Mouse (Mus musculus): ENCODE measurements at regions not wholly inside any gene's neighbourhood (a gene's known extent, or its start where the extent isn't known, plus 50 kb on each side); places are given as distances from the start of the nearest gene placed in this dataset.

DNA sequence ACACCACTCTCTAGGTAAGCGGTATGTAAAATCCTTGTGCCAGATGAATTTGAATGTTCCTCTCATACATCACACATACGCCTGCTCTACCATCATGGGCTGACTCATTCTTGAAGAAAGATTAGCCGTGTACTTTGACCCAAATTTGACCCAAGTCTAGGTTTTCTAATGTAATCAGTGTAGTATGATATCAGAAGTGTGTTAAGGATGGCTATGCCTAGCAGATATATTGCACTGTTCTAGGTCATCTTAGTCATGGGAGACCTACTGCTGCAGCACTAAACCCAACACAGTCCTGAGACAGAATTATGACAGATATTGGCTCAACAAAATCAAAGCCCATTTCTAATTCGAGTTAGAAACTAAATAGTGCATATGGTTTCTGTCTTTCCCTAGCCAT is 255.1 kb downstream of the Fam49a start:
- no peak for DNase-seq (ENCODE audit: low read depth, low spot score)

DNA sequence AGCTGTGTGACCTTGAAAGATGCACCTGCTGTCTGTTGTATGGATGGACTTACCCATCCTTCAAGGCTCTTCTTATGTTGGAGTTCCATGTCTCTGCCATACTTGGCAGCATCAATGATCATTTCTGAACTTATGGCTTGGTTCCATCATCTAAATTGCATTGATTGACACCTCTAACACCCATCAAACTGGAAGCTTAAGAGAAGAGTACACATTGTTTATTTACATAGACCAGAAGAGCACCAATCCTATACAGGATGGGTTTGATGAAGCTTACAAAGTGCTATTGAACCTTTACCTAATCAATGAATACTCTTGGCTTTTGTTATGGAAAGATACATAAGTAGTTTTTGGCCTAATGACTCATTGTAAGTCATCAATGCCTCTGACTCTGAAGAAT is 248.8 kb downstream of the Fam49a start:
- no peak for DNase-seq (ENCODE audit: low read depth, low spot score)

DNA sequence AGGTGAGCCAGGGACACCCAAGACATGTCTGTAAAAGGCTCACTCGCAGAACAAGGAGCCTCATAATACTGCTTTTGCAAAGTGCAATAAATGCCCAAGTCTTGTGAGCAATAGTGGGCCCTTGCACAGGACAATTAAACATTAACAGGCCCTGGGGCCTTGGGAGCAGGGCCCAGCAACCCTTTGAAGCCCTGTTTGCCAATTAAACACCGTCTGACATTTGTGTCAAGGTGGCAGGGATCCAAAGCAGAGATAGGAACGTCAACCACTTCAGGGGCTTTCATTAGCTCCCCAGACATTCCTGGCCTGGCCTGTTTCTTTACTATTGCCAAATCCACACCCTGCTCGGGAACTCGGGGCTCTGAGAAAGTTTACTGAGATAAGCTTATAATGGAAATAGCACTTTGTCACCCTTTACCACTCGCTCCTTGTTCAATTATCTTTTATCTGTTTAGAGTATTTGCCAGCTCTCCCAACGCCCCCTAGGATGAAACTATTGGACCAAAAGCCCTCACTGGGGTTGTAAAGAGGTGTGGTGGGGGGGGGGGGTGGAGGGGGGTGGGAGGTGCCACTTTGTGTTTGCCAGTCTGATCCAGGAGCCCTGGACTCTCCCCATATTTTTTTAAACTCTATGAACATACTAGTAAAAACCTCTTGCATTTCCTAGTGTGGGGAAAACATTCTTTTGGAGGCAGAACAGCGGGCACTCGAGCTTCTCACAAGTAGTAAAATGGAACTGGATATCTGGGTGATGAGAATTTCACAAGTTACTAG is 247.4 kb downstream of the Fam49a start:
- DNase-seq (ENCODE audit: low read depth, low spot score), result no peak

DNA sequence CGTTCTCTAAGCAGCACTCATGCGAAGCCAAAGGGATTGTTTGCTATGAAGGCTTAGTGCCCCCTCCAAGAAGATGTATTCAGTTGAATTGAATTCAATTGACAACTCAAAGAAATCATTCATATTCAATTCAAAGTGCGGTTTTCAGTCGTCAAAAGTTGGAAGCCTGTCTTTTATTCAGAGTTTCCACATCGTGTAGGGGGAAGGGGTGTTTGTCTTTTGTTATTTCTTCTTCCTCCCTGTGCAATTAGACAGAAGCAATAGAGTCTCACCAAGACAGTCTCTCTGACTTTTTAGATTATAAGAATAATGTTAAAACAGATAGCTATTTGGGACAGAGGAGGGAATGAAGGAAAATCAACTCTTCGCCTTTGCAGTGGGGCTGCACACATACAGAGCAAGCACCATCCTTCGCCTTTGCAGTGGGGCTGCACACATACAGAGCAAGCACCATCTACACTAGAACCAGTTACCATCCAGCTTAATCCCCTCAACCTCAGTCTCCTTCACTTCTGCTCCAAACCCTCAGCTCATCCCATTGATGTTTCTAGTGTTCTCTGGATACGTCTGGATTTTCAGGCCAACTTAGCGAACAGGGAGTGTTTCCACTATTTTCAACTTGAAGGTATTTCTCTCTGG is 246.7 kb downstream of the Fam49a start:
- DNase-seq (ENCODE audit: low read depth, low spot score), result no peak

DNA sequence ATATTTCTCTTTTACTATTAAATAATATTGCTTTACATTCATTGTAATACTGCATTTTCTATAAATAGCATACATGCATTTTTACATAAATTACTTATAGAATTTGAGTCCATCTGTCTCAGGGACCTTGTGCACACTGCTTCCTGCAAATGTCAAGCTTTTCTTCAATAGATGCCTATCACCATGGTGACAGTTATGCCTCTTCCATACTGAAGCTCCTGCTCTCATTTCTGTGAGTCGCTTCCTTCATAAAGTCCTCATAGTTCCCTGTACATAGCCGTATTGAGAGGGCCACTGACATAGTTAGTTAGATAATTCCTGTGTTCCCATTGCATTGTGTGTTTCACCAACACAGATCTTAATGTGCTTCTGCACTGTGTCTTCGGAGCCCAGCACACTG is 244.7 kb downstream of the Fam49a start:
- no peak for DNase-seq (ENCODE audit: low read depth, low spot score)

DNA sequence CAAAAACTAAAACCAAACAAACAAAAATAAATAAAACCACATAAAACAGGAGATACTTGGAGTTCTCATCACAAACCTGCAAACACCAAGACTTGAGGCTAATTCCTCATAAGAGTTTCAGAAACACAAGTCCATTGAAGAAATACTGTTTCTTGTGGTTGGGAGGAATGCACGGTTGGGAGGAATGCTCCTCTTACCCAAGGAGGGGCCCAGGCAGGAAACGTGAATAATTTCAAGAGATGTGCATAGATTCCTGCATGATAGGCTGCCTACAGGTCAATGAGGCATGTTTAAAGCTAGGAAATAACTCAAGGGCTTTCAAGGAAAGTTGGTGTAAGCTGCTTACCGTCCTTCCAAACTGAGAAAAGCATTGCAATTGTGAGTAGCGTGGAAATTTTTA is 243.7 kb downstream of the Fam49a start:
- DNase-seq (ENCODE audit: low read depth, low spot score), result no peak

DNA sequence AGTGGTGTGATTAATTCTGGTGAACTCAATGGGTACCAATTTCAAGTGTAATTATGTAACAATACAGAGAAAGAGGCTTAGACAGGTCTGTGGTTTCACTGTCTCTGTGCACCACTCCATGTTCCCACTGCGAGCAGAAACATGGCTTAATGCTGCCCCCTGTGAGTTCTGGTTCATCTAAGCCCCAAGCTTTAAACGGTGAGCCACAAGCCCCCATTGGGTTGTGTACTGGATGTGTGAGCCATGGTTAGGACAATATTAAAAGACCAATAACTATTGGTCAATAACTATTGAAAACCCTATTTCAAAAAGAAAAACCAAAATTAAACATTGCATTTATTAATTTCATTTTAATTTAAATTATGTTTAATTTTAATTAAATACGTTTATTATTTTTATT is 238.0 kb downstream of the Fam49a start:
- DNase-seq (ENCODE audit: low read depth, low spot score), result no peak

DNA sequence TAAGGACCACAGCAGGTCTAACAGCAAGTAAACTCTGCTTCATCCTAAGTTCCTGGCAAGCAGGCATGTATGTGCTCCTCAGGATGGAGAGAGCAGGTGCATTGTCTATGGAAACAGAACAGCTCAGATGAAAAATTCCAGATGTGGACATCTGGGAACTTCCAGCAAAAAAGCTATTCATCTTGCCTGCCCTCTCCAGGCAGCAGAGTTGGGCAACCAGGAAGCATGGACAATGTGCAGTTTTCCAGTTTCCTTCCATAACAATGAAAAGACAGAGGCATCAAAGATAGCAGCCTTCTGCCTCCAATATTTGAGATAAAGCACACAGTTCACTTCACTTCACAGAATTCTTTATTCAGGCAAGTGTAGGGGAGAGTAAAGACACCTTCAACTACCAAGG is 236.7 kb downstream of the Fam49a start:
- DNase-seq (ENCODE audit: low read depth, low spot score), result no peak

DNA sequence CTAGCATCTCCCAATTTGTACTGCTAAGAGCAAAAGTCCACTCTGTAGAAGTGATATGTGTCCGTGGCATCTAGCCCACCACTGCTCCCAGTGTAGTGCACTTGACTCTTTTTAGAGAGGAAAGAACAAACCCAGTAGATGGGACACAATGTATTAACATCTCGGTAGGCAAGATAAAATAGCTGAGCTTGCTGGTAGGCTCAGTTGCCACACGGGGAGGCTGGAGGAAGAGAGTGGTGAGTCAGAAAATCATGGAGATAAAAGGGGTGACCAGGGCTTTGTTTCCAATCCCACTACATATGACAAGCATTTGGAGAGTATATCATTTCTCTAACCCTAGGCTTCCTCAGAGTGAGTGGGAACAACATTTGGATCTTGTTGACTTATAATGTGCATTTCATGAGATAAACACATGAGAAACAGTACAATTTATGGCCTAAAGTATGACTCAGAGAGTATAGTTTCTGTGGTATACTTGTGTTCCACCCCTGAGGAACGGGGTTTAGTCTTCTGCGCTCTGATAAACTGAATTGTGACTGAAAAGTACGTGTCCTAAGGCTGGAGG is 235.4 kb downstream of the Fam49a start:
- DNase-seq (ENCODE audit: low read depth, low spot score), result no peak

DNA sequence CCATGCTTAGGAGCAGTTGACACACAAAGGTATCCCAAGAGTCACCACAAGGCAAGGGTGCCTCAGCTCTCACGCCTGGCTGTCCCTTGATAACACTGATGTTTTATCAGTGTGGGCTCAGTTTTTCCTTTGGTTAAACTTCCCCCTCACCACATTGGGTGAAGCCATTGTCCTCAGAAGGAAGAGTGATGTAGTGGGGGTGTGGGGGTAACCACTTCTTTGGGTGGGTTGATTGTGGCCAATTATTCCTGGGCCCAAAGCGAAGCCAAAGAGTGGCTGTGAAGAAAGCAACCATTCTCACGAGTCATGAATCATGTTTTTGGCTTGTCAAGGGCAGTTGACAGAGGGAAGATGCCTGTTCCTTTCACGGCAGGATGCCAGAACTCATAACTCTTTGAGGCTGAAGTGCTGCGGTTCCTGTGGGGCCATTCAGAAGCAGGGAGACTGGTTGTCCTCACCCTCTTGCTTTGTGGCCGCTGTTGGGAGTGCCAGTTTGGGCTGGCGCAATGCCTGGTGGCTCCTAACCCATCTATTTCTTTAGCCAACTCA is 234.7 kb downstream of the Fam49a start:
- no peak for DNase-seq (ENCODE audit: low read depth, low spot score)

DNA sequence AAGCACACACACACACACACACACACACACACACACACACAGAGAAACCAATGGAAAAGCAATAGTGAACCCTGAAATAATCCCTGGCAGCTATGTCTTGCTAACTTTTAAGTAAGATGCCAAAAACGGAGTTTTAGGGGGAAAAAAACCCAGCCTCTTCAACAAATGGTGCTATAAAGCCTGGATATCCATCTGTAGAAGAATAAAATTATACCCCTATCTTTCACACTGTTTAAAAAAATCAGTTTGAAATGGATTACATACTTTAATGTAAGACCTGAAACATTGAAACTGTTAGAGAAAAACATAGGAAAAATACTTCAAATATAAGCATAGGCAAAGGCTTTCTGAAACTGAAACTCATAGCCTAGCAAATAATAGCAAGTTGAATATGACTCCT is 228.2 kb downstream of the Fam49a start:
- DNase-seq (ENCODE audit: low read depth, low spot score), result no peak

DNA sequence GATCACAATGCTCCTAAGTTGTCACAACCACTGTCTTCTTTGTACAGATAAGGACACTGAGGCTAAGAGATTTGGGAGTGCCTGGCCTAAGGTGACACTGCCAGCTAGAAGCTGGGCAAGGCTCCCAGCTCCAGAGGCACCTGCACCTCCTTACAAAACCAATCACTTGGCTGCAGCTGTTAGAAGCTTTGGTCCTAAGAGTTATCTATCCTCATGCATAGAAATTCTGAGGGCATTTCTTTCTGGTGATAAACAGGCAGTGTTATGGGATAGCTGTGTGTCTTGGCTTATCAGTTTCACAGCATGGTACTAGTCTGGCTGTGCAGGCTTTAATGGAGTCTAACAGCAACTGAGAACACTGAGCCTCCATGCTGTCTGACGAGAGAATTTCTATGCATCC is 226.2 kb downstream of the Fam49a start:
- DNase-seq (ENCODE audit: low read depth, low spot score), result no peak

DNA sequence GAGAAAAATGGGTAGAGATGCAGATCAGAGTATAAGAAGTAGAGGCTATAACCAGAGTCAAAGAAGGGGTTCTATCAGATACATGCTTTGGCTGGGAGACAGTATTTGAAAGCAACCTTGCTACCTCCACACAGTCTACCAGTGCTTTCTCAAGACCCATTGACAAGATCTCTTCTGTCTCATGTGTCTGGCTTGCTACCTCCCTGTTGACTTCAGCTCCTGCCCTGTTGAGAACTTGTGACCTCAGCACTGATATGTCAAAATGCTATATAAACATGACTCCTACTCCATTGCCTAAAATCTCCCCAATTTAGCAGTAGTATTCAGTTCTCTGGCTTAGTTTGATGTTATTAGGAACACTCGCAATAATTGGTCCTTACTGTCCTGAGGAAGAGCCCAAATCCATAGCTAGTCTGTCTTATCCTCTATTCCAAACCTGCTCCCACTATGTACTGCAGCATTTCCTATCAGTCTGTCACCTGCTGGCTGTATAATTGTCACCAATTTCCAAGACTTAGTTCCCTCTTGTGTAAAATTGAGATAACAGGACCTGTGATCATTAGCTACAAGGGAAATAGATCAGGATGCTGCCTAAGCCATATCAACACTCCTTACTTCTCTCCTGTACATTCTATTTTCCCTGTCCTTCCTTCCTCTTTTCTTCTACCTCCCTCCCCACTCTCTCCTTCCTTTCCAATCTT is 224.9 kb downstream of the Fam49a start:
- no peak for DNase-seq (ENCODE audit: low read depth, low spot score)

DNA sequence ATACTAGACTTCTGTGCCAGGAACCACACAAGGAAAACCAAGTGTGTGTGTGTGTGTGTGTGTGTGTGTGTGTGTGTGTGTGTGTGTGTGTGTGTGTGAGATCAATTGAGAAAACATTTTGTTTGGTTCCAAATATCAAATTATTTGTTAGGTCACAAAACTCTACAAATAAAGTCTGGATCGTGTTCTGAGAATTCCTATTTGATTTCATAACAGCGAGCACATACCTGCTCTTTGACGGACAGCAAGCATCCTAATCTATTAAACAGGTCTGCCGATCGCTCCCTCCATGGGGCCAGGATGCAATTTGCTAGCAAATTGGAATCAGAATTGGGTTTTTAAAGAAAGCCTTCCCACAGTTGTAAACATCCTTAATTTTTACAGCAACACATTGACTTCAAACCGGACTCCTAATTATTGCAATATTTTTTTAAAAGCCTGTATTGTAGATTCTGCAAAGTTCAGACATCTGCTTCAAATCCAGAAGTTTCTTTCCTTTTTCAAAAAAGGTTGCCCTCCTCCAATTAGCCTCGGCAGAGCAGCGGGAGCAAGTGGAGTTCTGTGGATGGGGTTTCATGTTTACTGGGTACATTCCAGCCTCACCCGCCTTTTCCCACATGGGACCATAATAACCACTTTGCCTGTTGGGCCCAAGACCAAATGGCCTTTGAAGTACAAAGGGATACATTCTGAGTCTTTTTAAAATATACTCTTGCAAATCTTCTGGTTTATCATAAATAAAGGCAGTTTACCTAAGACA is 223.2 kb downstream of the Fam49a start:
- no peak for DNase-seq (ENCODE audit: low read depth, low spot score)

DNA sequence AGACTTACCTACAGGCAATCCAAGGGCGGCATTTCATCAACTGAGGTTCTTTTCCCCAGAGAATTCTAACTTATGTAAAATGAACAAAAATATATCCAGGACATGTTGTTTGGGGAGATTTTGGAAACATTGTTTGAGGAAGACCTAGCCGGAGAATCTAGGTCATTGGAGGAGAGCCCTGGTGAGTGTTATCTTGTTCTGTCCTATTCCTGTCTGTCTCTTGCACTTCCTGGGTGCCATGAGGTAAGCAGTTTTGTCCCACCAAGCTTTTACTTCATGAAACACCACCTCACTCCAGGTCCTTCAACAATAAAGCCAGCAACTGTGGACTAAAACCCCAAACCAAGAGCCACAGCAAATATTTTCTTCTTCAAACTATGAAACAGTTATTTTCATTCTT is 218.5 kb downstream of the Fam49a start:
- no peak for DNase-seq (ENCODE audit: low read depth, low spot score)

DNA sequence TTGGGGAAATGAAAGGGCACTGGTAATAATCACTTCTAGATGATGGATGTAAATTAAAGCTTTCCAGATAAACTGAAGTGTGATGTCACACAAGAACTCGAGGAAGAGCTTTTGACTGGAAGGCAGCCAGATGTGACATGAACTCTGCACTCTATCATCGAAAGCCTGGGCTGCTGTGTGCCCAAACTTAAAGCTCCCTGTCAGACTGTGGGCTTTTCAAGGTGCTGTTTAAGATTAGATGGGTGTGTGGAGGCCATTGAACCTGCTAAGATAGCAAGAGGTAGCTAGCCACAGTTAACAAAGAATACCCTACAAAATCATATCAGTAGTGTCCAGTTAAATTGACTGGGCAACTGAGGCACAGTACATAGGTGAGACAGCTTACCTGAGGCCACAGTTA is 190.1 kb downstream of the Fam49a start:
- DNase-seq (ENCODE audit: low read depth, low spot score), result no peak

DNA sequence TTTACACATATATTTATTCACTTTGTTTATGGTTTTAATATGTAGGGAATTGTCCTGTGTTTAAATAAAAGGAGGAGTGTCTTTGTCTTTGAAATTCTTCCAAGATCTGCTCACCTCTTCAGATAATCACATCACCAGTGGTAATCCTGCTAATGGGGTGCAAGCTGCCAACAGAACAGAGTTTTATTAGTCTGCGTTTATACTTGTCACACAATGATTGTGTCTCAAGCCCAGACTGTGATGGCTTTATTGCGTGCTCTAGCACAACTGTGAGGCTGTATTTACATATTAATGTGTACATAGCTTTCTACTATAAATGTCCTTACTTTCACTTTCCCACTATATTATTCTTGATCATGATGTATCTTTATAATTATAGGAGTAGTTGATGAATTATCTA is 184.8 kb downstream of the Fam49a start:
- no peak for DNase-seq (ENCODE audit: low read depth, low spot score)

DNA sequence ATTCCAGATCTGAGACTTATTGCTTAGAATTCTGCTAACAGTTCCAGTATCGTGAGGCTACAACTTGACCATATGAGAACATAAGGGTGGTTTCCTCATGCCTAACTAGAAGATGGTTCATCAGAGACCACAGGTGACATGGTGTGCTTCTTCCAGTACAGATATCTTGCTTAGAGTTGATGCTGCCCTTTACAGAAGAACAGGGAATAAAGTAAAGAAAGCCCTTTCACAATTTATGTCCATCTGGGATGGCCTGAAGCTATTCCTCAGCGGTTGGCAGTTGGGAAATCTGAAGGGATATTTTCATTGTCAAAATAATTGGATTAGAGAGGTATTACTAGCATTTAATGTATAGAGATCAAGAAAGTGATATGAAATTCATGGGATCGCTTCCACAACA is 184.3 kb downstream of the Fam49a start:
- no peak for DNase-seq (ENCODE audit: low read depth, low spot score)

DNA sequence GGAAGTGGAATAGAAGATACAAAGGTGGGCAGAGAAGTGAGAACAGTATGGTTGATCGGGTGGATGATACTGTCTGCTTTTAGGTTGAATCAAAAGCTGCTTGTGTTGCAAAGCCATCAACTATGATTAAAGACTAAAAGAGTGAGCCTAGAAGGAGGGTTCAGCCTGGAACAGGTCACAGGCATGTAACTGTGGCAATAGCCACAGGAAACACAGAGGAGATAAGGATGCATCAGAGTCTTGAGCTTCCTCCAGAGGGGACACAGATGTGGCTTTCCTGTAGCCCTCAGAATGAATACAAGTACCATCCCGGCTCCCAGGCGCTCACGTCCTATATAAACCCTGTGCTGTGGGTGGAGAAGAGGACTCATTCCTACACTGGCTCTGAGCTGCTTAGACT is 180.9 kb downstream of the Fam49a start:
- no peak for DNase-seq (ENCODE audit: low read depth, low spot score)

DNA sequence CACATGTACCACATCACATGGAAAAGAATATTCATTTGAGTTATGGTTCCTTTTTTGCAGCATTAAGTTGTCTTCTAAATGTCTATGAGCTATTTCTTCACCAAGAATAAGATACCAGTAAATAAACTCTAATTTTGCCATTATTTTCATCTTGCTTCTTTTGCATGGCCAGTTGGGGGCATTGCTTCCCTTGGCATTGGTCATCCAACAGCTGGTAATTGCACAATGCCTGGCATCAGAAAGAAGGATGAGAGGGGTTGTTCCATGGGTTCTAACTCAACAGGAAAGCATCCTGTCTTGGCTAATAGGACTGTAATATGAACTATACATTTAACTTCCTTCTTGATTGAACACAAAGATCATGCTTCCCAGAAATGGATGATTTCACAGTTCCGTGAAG is 174.4 kb downstream of the Fam49a start:
- DNase-seq (ENCODE audit: low read depth, low spot score), result no peak

DNA sequence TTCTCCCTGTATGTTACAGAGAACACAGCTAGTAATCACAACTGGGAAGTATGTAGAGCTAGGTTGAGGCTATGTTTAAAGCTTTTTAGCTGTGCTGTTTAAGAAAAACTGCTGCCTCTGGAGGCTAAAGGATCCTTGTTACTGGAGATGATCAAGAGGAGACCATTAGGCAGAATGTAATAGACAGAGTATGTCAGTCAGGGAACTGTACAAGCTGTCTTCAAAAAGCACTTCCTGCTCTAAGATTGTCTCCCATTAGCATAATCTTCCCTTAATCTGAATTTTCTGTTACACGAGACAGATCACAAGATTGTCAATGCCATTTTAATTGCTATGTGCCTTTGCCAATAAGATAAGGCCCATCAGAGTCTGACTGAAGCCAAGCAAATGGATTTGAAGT is 170.7 kb downstream of the Fam49a start:
- DNase-seq (ENCODE audit: low read depth, low spot score), result no peak
